8 mouse cellular contexts compared by ENCODE assay signal in the genomic region with DNA sequence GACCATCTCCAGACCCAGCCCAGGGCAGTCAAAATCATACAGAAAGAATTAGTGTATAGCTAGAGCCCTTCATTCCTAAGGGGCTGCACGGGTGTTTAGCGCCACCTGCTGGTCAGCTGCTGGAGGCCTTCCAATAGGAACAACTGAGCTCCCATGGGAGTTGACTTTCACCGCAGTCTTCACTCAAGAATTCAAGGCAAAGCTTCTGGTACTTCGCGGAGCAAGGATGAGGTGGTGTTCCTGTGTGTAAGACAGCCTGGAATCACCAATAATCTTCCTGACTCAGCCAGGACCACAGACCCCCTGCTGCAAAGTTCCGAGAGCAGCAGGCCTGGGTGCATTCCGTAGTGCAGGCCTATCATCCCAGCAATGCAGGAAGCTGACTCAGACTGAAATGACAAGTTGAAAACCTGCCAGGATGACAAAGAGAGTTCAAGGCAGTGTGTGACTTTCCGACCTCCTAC. TPM values are rescaled to one million over a fixed set of nuclear protein-coding genes. Genes with fewer than 3 reads are reported as not detected.
A peak's percentile ranks its signal among the peaks of the same experiment; 100 is the strongest.
DNase-seq lines count a peak whose midpoint lies in the region; ATAC-seq and TF ChIP-seq lines count a peak whose summit lies in the region.

No protein-coding gene starts in this region.

- H3K27me3 ChIP-seq in heart, embryonic 11.5 days (ENCODE audit: control insufficient read depth, insufficient read depth, low read length): no peaks in the 10 kb centered on the region
- no peaks in the 10 kb centered on the region for H3K27me3 ChIP-seq in kidney, embryonic 16.5 days (ENCODE audit: insufficient read depth, low read length)
- H3K27me3 ChIP-seq in liver, embryonic 11.5 days (replicated peaks; ENCODE audit: control insufficient read depth, insufficient read depth, low read length): no peaks in the 10 kb centered on the region
- no peaks in the 10 kb centered on the region for H3K27me3 ChIP-seq in stomach, embryonic 15.5 days (replicated peaks)

- DNase-seq in B cell, adult 2 months: peak; percentile 90 to 91
- DNase-seq in liver, embryonic 11.5 days (ENCODE audit: low spot score): peak; percentile 78
- DNase-seq in naive thymus-derived CD4-positive, alpha-beta T cell, adult 2 months (ENCODE audit: low read depth): peak; percentile 85

- H3K4me2 ChIP-seq in heart, embryonic 11.5 days: peak overlapping the region; percentile 6; the same call in 1 of the 2 replicates
- 0 out of 2 replicates have a peak overlapping the region, but pooled peaks have one; percentile 20 for H3K4me2 ChIP-seq in kidney, embryonic 16.5 days (replicated peaks; ENCODE audit: low read depth, low read length)
- H3K4me2 ChIP-seq in liver, embryonic 11.5 days: peak overlapping the region; percentile 13; the same call in 1 of the 2 replicates
- no peak overlapping the region for H3K4me2 ChIP-seq in stomach, embryonic 15.5 days

- H3K36me3 ChIP-seq in heart, embryonic 11.5 days (ENCODE audit: control insufficient read depth, insufficient read depth, low read length): no peaks in the 10 kb centered on the region
- no peaks in the 10 kb centered on the region for H3K36me3 ChIP-seq in kidney, embryonic 16.5 days (ENCODE audit: insufficient read depth, low read length)
- no peaks in the 10 kb centered on the region for H3K36me3 ChIP-seq in liver, embryonic 11.5 days (ENCODE audit: control insufficient read depth, insufficient read depth, low read length)
- H3K36me3 ChIP-seq in stomach, embryonic 15.5 days: no peaks in the 10 kb centered on the region

- ATAC-seq in heart, embryonic 11.5 days (replicated peaks; ENCODE audit: insufficient number of reproducible peaks, low FRiP score, low TSS enrichment): 0 out of 2 replicates have a peak, but pooled peaks have one; percentile 32
- peak; percentile 40; the same call in 1 of the 2 replicates for ATAC-seq in kidney, embryonic 16.5 days (ENCODE audit: low FRiP score, low TSS enrichment)
- peak; percentile 30; the same call in 1 of the 2 replicates for ATAC-seq in liver, embryonic 11.5 days (replicated peaks; ENCODE audit: low FRiP score)
- peak; percentile 44; the same call in 1 of the 2 replicates for ATAC-seq in stomach, embryonic 15.5 days (ENCODE audit: insufficient read depth, low FRiP score, low read depth)

- peaks cover 65% of the 10 kb centered on the region for H3K4me1 ChIP-seq in bone marrow macrophage, adult 2 months (ENCODE audit: control insufficient read depth, insufficient read depth, low read length)
- peaks cover 17% of the 10 kb centered on the region for H3K4me1 ChIP-seq in embryonic fibroblast, embryonic 13.5 days (ENCODE audit: control insufficient read depth, insufficient read depth, low read length)
- H3K4me1 ChIP-seq in heart, embryonic 11.5 days (ENCODE audit: control insufficient read depth, insufficient read depth, low read length): peaks cover 21% of the 10 kb centered on the region
- H3K4me1 ChIP-seq in kidney, embryonic 16.5 days (ENCODE audit: insufficient read depth, low read length): peaks cover 4% of the 10 kb centered on the region; the same call in 1 of the 2 replicates
- H3K4me1 ChIP-seq in liver, embryonic 11.5 days (replicated peaks; ENCODE audit: control insufficient read depth, insufficient read depth, low read length): peaks cover 35% of the 10 kb centered on the region
- H3K4me1 ChIP-seq in stomach, embryonic 15.5 days: 0 out of 2 replicates have a peak, but pooled peaks cover 10% of the 10 kb centered on the region

- 0 out of 2 replicates have a peak overlapping the region, but pooled peaks have one; percentile 4 for H3K9ac ChIP-seq in heart, embryonic 11.5 days (ENCODE audit: low read depth, low read length)
- 0 out of 2 replicates have a peak overlapping the region, but pooled peaks have one; percentile 37 for H3K9ac ChIP-seq in kidney, embryonic 16.5 days (replicated peaks; ENCODE audit: low read length)
- no peak overlapping the region for H3K9ac ChIP-seq in liver, embryonic 11.5 days (ENCODE audit: low read depth, low read length)
- H3K9ac ChIP-seq in stomach, embryonic 15.5 days: no peak overlapping the region

- TF ChIP-seq POLR2A in bone marrow macrophage, adult 2 months (IDR thresholded peaks at IDR 0.05; ENCODE audit: borderline replicate concordance, low read depth, low read length): no peak
- TF ChIP-seq POLR2A in embryonic fibroblast, embryonic 13.5 days (IDR thresholded peaks at IDR 0.05; ENCODE audit: low read depth, low read length): no peak

- 20% methylated on average over 8 of the region's 8 CpGs for WGBS in heart, embryonic 11.5 days (ENCODE audit: insufficient replicate concordance)
- WGBS in kidney, embryonic 16.5 days: 28% methylated on average over 8 of the region's 8 CpGs
- WGBS in liver, embryonic 11.5 days: 30% methylated on average over 8 of the region's 8 CpGs
- 27% methylated on average over 8 of the region's 8 CpGs for WGBS in stomach, embryonic 15.5 days

- TF ChIP-seq CTCF in bone marrow macrophage, adult 2 months (IDR thresholded peaks at IDR 0.05; ENCODE audit: low read depth, low read length): peak; percentile 99
- TF ChIP-seq CTCF in embryonic fibroblast, embryonic 13.5 days (IDR thresholded peaks at IDR 0.05; ENCODE audit: borderline replicate concordance, insufficient read depth, low read length): peak; percentile 75; the same call in 1 of the 2 replicates

- peak overlapping the region; percentile 76 for H3K27ac ChIP-seq in bone marrow macrophage, adult 2 months (ENCODE audit: insufficient read depth, low read depth, low read length)
- H3K27ac ChIP-seq in embryonic fibroblast, embryonic 13.5 days (ENCODE audit: insufficient read depth, low read length): peak overlapping the region; percentile 14; the same call in 1 of the 2 replicates
- H3K27ac ChIP-seq in heart, embryonic 11.5 days (ENCODE audit: low read depth, low read length): no peak overlapping the region
- no peak overlapping the region for H3K27ac ChIP-seq in kidney, embryonic 16.5 days (ENCODE audit: low read length)
- no peak overlapping the region for H3K27ac ChIP-seq in liver, embryonic 11.5 days (ENCODE audit: low read depth, low read length)
- no peak overlapping the region for H3K27ac ChIP-seq in stomach, embryonic 15.5 days

- peak overlapping the region; percentile 41 for H3K4me3 ChIP-seq in bone marrow macrophage, adult 2 months (ENCODE audit: insufficient read depth, low read length)
- H3K4me3 ChIP-seq in embryonic fibroblast, embryonic 13.5 days (ENCODE audit: insufficient read depth, low read length): no peak overlapping the region
- no peak overlapping the region for H3K4me3 ChIP-seq in heart, embryonic 11.5 days (ENCODE audit: low read depth, low read length)
- no peak overlapping the region for H3K4me3 ChIP-seq in kidney, embryonic 16.5 days (ENCODE audit: low read length)
- H3K4me3 ChIP-seq in liver, embryonic 11.5 days (ENCODE audit: low read depth, low read length): no peak overlapping the region
- H3K4me3 ChIP-seq in stomach, embryonic 15.5 days (replicated peaks): no peak overlapping the region

- H3K9me3 ChIP-seq in heart, embryonic 11.5 days (replicated peaks; ENCODE audit: control insufficient read depth, low read length): no peaks in the 10 kb centered on the region
- H3K9me3 ChIP-seq in kidney, embryonic 16.5 days (ENCODE audit: low read length): no peaks in the 10 kb centered on the region
- H3K9me3 ChIP-seq in liver, embryonic 11.5 days (ENCODE audit: control insufficient read depth, low read length): no peaks in the 10 kb centered on the region
- no peaks in the 10 kb centered on the region for H3K9me3 ChIP-seq in stomach, embryonic 15.5 days

RNA-seq across cellular contexts. Expression of gene Hsp90aa1, which starts 0.5 kb away (rescaled TPM):
- 156 and 159 TPM in 2 replicates for polyA plus RNA-seq in bone marrow macrophage, adult 2 months (2012; ENCODE audit: insufficient read depth, insufficient read length, missing spikeins)
- polyA plus RNA-seq in embryonic fibroblast, embryonic 13.5 days (2011; ENCODE audit: insufficient read length, low read depth, missing spikeins): 645 and 834 TPM in 2 replicates
- 729 and 869 TPM in 2 replicates for polyA plus RNA-seq in heart, embryonic 11.5 days (2014; fragmentation: Nextera tagmentation; extraction: Ambion mirVana)
- 843 and 919 TPM in 2 replicates for polyA plus RNA-seq in kidney, embryonic 16.5 days (2015; fragmentation: Nextera tagmentation; extraction: Ambion mirVana)
- polyA plus RNA-seq in liver, embryonic 11.5 days (2014; fragmentation: Nextera tagmentation; extraction: Ambion mirVana): 1,759 and 1,828 TPM in 2 replicates
- polyA plus RNA-seq in stomach, embryonic 15.5 days (2015; fragmentation: Nextera tagmentation; extraction: Ambion mirVana): 815 and 840 TPM in 2 replicates

RNA-seq across cellular contexts. Expression of gene 1700001K19Rik, which starts 20.6 kb away (rescaled TPM):
- not detected in 2 replicates for polyA plus RNA-seq in bone marrow macrophage, adult 2 months (2012; ENCODE audit: insufficient read depth, insufficient read length, missing spikeins)
- polyA plus RNA-seq in embryonic fibroblast, embryonic 13.5 days (2011; ENCODE audit: insufficient read length, low read depth, missing spikeins): not detected in 2 replicates
- polyA plus RNA-seq in heart, embryonic 11.5 days (2014; fragmentation: Nextera tagmentation; extraction: Ambion mirVana): 0.23 TPM in 1 of 2 replicates, not detected in the other
- not detected in 2 replicates for polyA plus RNA-seq in kidney, embryonic 16.5 days (2015; fragmentation: Nextera tagmentation; extraction: Ambion mirVana)
- not detected in 2 replicates for polyA plus RNA-seq in liver, embryonic 11.5 days (2014; fragmentation: Nextera tagmentation; extraction: Ambion mirVana)
- polyA plus RNA-seq in stomach, embryonic 15.5 days (2015; fragmentation: Nextera tagmentation; extraction: Ambion mirVana): 0.14 TPM in 1 of 2 replicates, not detected in the other

RNA-seq across cellular contexts. Expression of gene Wdr20, which starts 34.7 kb away (rescaled TPM):
- 27.9 and 33.7 TPM in 2 replicates for polyA plus RNA-seq in bone marrow macrophage, adult 2 months (2012; ENCODE audit: insufficient read depth, insufficient read length, missing spikeins)
- 18.1 and 22.8 TPM in 2 replicates for polyA plus RNA-seq in embryonic fibroblast, embryonic 13.5 days (2011; ENCODE audit: insufficient read length, low read depth, missing spikeins)
- 15.2 and 17.1 TPM in 2 replicates for polyA plus RNA-seq in heart, embryonic 11.5 days (2014; fragmentation: Nextera tagmentation; extraction: Ambion mirVana)
- 24.8 and 26.5 TPM in 2 replicates for polyA plus RNA-seq in kidney, embryonic 16.5 days (2015; fragmentation: Nextera tagmentation; extraction: Ambion mirVana)
- 17.7 and 18.2 TPM in 2 replicates for polyA plus RNA-seq in liver, embryonic 11.5 days (2014; fragmentation: Nextera tagmentation; extraction: Ambion mirVana)
- polyA plus RNA-seq in stomach, embryonic 15.5 days (2015; fragmentation: Nextera tagmentation; extraction: Ambion mirVana): 24.0 and 25.3 TPM in 2 replicates

Comparison
In these comparisons a context has a peak if more than half of its experiments do, and no peak if none do; other contexts are left out.
1. H3K27ac ChIP-seq: peak in bone marrow macrophage, adult 2 months (single experiment) and embryonic fibroblast, embryonic 13.5 days (single experiment); none in heart, embryonic 11.5 days (single experiment), kidney, embryonic 16.5 days (single experiment), liver, embryonic 11.5 days (single experiment) and stomach, embryonic 15.5 days (single experiment).
2. H3K9ac ChIP-seq: peak in heart, embryonic 11.5 days (single experiment) and kidney, embryonic 16.5 days (single experiment); none in liver, embryonic 11.5 days (single experiment) and stomach, embryonic 15.5 days (single experiment).
3. Peak in every context shown above with its lines, with median percentiles within 50 percentile points of each other: DNase-seq and ATAC-seq.